Mouse (Mus musculus): ENCODE data around the gene Dtx3l.

The Dtx3l gene

GRCm38 (mm10) chr16:35888910-35889309, 50.0 kb downstream of the Dtx3l start:
- no peak for DNase-seq (ENCODE audit: low spot score in 2 of 2)

- DNase-seq (ENCODE audit: low spot score in 2 of 2) = no peak
Measured at GRCm38 (mm10) chr16:35888174-35888573, 50.8 kb downstream of the Dtx3l start.

Data from frontal cortex, postnatal 10 days (tissue).